Mouse (Mus musculus): Measurements from ENCODE around the gene Mroh8. TPM values are rescaled to one million over a fixed set of nuclear protein-coding genes. Genes with fewer than 3 reads are reported as not detected.

Gene Mroh8
- polyA plus RNA-seq, 1 experiment from 2014 or later: 0.36 TPM

- H3K36me3 ChIP-seq: peaks cover 47% of the 10 kb centered on the region
- H3K9ac ChIP-seq: no peak overlapping the region
- no peak overlapping the region for H3K4me2 ChIP-seq
- no peak for ATAC-seq (ENCODE audit: low FRiP score, low read depth)
- H3K4me3 ChIP-seq: no peak overlapping the region
- no peak overlapping the region for H3K27ac ChIP-seq (replicated peaks)
- no peaks in the 10 kb centered on the region for H3K9me3 ChIP-seq
- H3K27me3 ChIP-seq: no peaks in the 10 kb centered on the region
- peaks cover 37% of the 10 kb centered on the region for H3K4me1 ChIP-seq (replicated peaks)
- WGBS: 82% methylated on average over 6 of the region's 6 CpGs
Observed at GRCm38 (mm10) chr2:157310963-157311637, 31.8 kb upstream of the Mroh8 start.

GRCm38 (mm10) chr2:157309611-157310010 is 30.3 kb upstream of the Mroh8 start:
- Histone ChIP-seq H3K9me3 (no peaks in the 10 kb centered on the region), H3K36me3 (peaks cover 38% of the 10 kb centered on the region), H3K9ac (no peak overlapping the region), H3K4me3 (no peak overlapping the region), H3K27me3 (no peaks in the 10 kb centered on the region), H3K4me2 (no peak overlapping the region), H3K4me1 (replicated peaks) (peaks cover 28% of the 10 kb centered on the region), H3K27ac (replicated peaks) (no peak overlapping the region)
- 96% methylated on average over 8 of the region's 8 CpGs for WGBS
- ATAC-seq (ENCODE audit: low FRiP score, low read depth): no peak

- H3K9me3 ChIP-seq: no peaks in the 10 kb centered on the region
- 79% methylated on average over 2 of the region's 2 CpGs for WGBS
- no peaks in the 10 kb centered on the region for H3K27me3 ChIP-seq
- peak overlapping the region; percentile 35 for H3K27ac ChIP-seq (replicated peaks)
- no peak overlapping the region for H3K4me2 ChIP-seq
- ATAC-seq (ENCODE audit: low FRiP score, low read depth): no peak
- no peak overlapping the region for H3K4me3 ChIP-seq
- peaks cover 16% of the 10 kb centered on the region for H3K4me1 ChIP-seq (replicated peaks)
- no peak overlapping the region for H3K9ac ChIP-seq
- H3K36me3 ChIP-seq: peaks cover 46% of the 10 kb centered on the region
Observed at GRCm38 (mm10) chr2:157308273-157308917, 29.0 kb upstream of the Mroh8 start.

- Histone ChIP-seq H3K4me1 (replicated peaks) (0 out of 2 replicates have a peak, but pooled peaks cover 15% of the 10 kb centered on the region), H3K9me3 (no peaks in the 10 kb centered on the region), H3K27me3 (no peaks in the 10 kb centered on the region), H3K27ac (replicated peaks) (peak overlapping the region; percentile 35), H3K9ac (no peak overlapping the region), H3K4me2 (no peak overlapping the region), H3K4me3 (no peak overlapping the region), H3K36me3 (peaks cover 50% of the 10 kb centered on the region)
- peak; percentile 73; the same call in 1 of the 2 replicates for ATAC-seq (ENCODE audit: low FRiP score, low read depth)
- 63% methylated on average over 4 of the region's 4 CpGs for whole genome bisulfite sequencing
Observed at GRCm38 (mm10) chr2:157307715-157308265, 28.4 kb upstream of the Mroh8 start.

GRCm38 (mm10) chr2:157306091-157307032 is 27.0 kb upstream of the Mroh8 start:
- no peak overlapping the region for H3K4me2 ChIP-seq
- no peaks in the 10 kb centered on the region for H3K27me3 ChIP-seq
- no peak overlapping the region for H3K4me3 ChIP-seq
- 0 out of 2 replicates have a peak overlapping the region, but pooled peaks have one; percentile 1 for H3K27ac ChIP-seq (replicated peaks)
- no peaks in the 10 kb centered on the region for H3K9me3 ChIP-seq
- peaks cover 48% of the 10 kb centered on the region for H3K36me3 ChIP-seq
- no peak for ATAC-seq (ENCODE audit: low FRiP score, low read depth)
- no peak overlapping the region for H3K9ac ChIP-seq
- H3K4me1 ChIP-seq (replicated peaks): 0 out of 2 replicates have a peak, but pooled peaks cover 15% of the 10 kb centered on the region
- WGBS: 79% methylated on average over 7 of the region's 7 CpGs

- 54% methylated on average over 9 of the region's 9 CpGs for WGBS
- H3K27me3 ChIP-seq: no peaks in the 10 kb centered on the region
Observed at GRCm38 (mm10) chr2:157303096-157303495, 23.7 kb upstream of the Mroh8 start.

GRCm38 (mm10) chr2:157300051-157300450 is 20.7 kb upstream of the Mroh8 start:
- H3K9ac ChIP-seq: no peak overlapping the region
- no peak overlapping the region for H3K27ac ChIP-seq (replicated peaks)
- 0 out of 2 replicates have a peak, but pooled peaks have one; percentile 45 for ATAC-seq (ENCODE audit: low FRiP score, low read depth)
- WGBS: 94% methylated on average over 6 of the region's 6 CpGs
- no peak overlapping the region for H3K4me2 ChIP-seq
- H3K9me3 ChIP-seq: no peaks in the 10 kb centered on the region
- 0 out of 2 replicates have a peak, but pooled peaks cover 9% of the 10 kb centered on the region for H3K4me1 ChIP-seq (replicated peaks)
- H3K36me3 ChIP-seq: peaks cover 79% of the 10 kb centered on the region
- H3K4me3 ChIP-seq: no peak overlapping the region
- H3K27me3 ChIP-seq: no peaks in the 10 kb centered on the region

More at GRCm38 (mm10) chr2:157303096-157303495, 23.7 kb upstream of the Mroh8 start:
- H3K4me2 ChIP-seq: no peak overlapping the region
- H3K4me1 ChIP-seq (replicated peaks): 0 out of 2 replicates have a peak, but pooled peaks cover 11% of the 10 kb centered on the region
- peaks cover 62% of the 10 kb centered on the region for H3K36me3 ChIP-seq
- H3K27ac ChIP-seq (replicated peaks): peak overlapping the region; percentile 58
- H3K4me3 ChIP-seq: no peak overlapping the region
- no peak overlapping the region for H3K9ac ChIP-seq
- H3K9me3 ChIP-seq: no peaks in the 10 kb centered on the region
- ATAC-seq (ENCODE audit: low FRiP score, low read depth): no peak

- no peaks in the 10 kb centered on the region for H3K27me3 ChIP-seq
- no peak for ATAC-seq (ENCODE audit: low FRiP score, low read depth)
- peaks cover 81% of the 10 kb centered on the region for H3K36me3 ChIP-seq
- no peaks in the 10 kb centered on the region for H3K9me3 ChIP-seq
- 72% methylated on average over 7 of the region's 7 CpGs for WGBS
- H3K4me2 ChIP-seq: no peak overlapping the region
- no peak overlapping the region for H3K4me3 ChIP-seq
- H3K27ac ChIP-seq (replicated peaks): peak overlapping the region; percentile 31; the same call in 1 of the 2 replicates
- H3K4me1 ChIP-seq (replicated peaks): 0 out of 2 replicates have a peak, but pooled peaks cover 5% of the 10 kb centered on the region
- no peak overlapping the region for H3K9ac ChIP-seq
Observed at GRCm38 (mm10) chr2:157296105-157296689, 16.8 kb upstream of the Mroh8 start.

GRCm38 (mm10) chr2:157292093-157292492 is 12.7 kb upstream of the Mroh8 start:
- Histone ChIP-seq H3K27ac (replicated peaks) (no peak overlapping the region), H3K4me2 (no peak overlapping the region), H3K4me3 (no peak overlapping the region), H3K9me3 (no peaks in the 10 kb centered on the region), H3K36me3 (peaks cover 65% of the 10 kb centered on the region), H3K4me1 (replicated peaks) (0 out of 2 replicates have a peak, but pooled peaks cover 10% of the 10 kb centered on the region), H3K9ac (no peak overlapping the region), H3K27me3 (no peaks in the 10 kb centered on the region)
- ATAC-seq (ENCODE audit: low FRiP score, low read depth): no peak
- whole genome bisulfite sequencing: 14% methylated on average over 2 of the region's 2 CpGs

GRCm38 (mm10) chr2:157288996-157289395 is 9.6 kb upstream of the Mroh8 start:
- Histone ChIP-seq H3K4me1 (replicated peaks) (0 out of 2 replicates have a peak, but pooled peaks cover 5% of the 10 kb centered on the region), H3K9me3 (no peaks in the 10 kb centered on the region), H3K36me3 (peaks cover 62% of the 10 kb centered on the region), H3K27me3 (no peaks in the 10 kb centered on the region), H3K4me3 (no peak overlapping the region), H3K9ac (no peak overlapping the region), H3K4me2 (no peak overlapping the region), H3K27ac (replicated peaks) (no peak overlapping the region)
- WGBS: 90% methylated on average over 5 of the region's 5 CpGs
- no peak for ATAC-seq (ENCODE audit: low FRiP score, low read depth)

GRCm38 (mm10) chr2:157287542-157287941 is 8.2 kb upstream of the Mroh8 start:
- no peaks in the 10 kb centered on the region for H3K27me3 ChIP-seq
- H3K9me3 ChIP-seq: no peaks in the 10 kb centered on the region
- H3K9ac ChIP-seq: no peak overlapping the region
- H3K4me1 ChIP-seq (replicated peaks): 0 out of 2 replicates have a peak, but pooled peaks cover 5% of the 10 kb centered on the region
- H3K27ac ChIP-seq (replicated peaks): no peak overlapping the region
- no peak overlapping the region for H3K4me3 ChIP-seq
- 18% methylated on average over 3 of the region's 3 CpGs for WGBS
- H3K4me2 ChIP-seq: no peak overlapping the region
- ATAC-seq (ENCODE audit: low FRiP score, low read depth): no peak
- H3K36me3 ChIP-seq: peaks cover 57% of the 10 kb centered on the region

Measured in hindbrain, embryonic 15.5 days (tissue).